Mouse (Mus musculus) hindbrain, embryonic 13.5 days (tissue): ENCODE measurements around the gene Atp2a1. TPM values are rescaled to one million over a fixed set of nuclear protein-coding genes. Genes with fewer than 3 reads are reported as not detected.
"Not testable (repeated sequence)": the region's sequence is repeated elsewhere in the genome, so short reads cannot be mapped to it uniquely, and the experiment has no call there.

Experiments used
- ATAC-seq: fragments of 200-750 bp; cut with Nextera tagmentation; 2 replicates; pipeline ENCODE4 v1.8.0; 2017; ENCODE audit warnings: moderate TSS enrichment; ENCODE audit not compliant: low FRiP score
- H3K27ac ChIP-seq: fragments of 300-500 bp; sonication (generic); 2 replicates; pipeline ENCODE4 v1.5.1; 2015; ENCODE audit warnings: inconsistent platforms, mild to moderate bottlenecking, moderate library complexity
- H3K27me3 ChIP-seq: fragments of 300-500 bp; sonication (generic); 2 replicates; pipeline ENCODE4 v1.6.1; 2015; ENCODE audit warnings: mild to moderate bottlenecking, inconsistent platforms
- H3K36me3 ChIP-seq: fragments of 300-500 bp; sonication (generic); 2 replicates; pipeline ENCODE4 v1.6.1; 2015; ENCODE audit warnings: mild to moderate bottlenecking, inconsistent platforms
- H3K4me1 ChIP-seq: fragments of 300-500 bp; sonication (generic); replicated peaks from 2 replicates; pipeline ENCODE4 v1.6.1; 2015; ENCODE audit warnings: inconsistent platforms
- H3K4me2 ChIP-seq: fragments of 300-500 bp; sonication (generic); 2 replicates; pipeline ENCODE4 v1.6.1; 2015; ENCODE audit warnings: inconsistent platforms, mild to moderate bottlenecking, moderate library complexity
- H3K4me3 ChIP-seq: fragments of 300-500 bp; sonication (generic); 2 replicates; pipeline ENCODE4 v1.5.1; 2015; ENCODE audit warnings: mild to moderate bottlenecking, inconsistent platforms
- H3K9ac ChIP-seq: fragments of 300-500 bp; sonication (generic); 2 replicates; pipeline ENCODE4 v1.6.1; 2015; ENCODE audit warnings: mild to moderate bottlenecking, inconsistent platforms
- H3K9me3 ChIP-seq: fragments of 300-500 bp; sonication (generic); 2 replicates; pipeline ENCODE4 v1.6.1; 2016; ENCODE audit warnings: inconsistent platforms
- WGBS: fragments of 180-500 bp; shearing (Covaris S2); methylation state at CpG from one replicate; pipeline ENCODE4 v1.1.7; 2015; 5-methylcytosine and 5-hydroxymethylcytosine counted together
- polyA plus RNA-seq: library from polyadenylated mRNA; unstranded; fragments of >200 nt; fragmentation: Nextera tagmentation; extraction: Ambion mirVana; gene quantifications from 2 replicates; pipeline ENCODE4 v1.2.1, GENCODE M21; 2015

The Atp2a1 gene
- polyA plus RNA-seq, 1 experiment from 2014 or later, result 4.1 TPM

DNA sequence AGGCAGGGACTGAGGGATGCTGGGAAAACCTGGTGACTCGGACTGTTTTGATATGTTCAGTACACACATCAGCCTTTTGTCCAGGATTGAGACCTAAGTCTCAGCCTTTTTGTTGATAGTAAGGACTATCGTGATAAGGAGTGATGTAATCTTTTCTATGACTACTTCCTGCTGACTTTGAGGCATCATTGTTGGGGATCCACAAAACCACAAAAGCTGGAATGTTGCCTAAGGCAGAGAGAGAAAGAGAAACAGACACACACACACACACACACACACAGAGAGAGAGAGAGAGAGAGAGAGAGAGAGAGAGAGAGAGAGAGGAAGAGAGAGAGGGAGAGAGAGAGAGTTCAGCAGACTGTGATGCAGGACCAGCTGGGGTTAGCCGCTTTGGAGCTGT lies 44.4 kb downstream of the Atp2a1 start:
- no peaks in the 10 kb centered on the region for H3K9me3 ChIP-seq
- no peaks in the 10 kb centered on the region for H3K4me1 ChIP-seq
- H3K27ac ChIP-seq, result no peak overlapping the region
- no peaks in the 10 kb centered on the region for H3K36me3 ChIP-seq
- WGBS, result 79% methylated on average over 3 of the region's 3 CpGs
- H3K9ac ChIP-seq, result no peak overlapping the region
- no peak overlapping the region for H3K4me3 ChIP-seq
- no peak overlapping the region for H3K4me2 ChIP-seq
- H3K27me3 ChIP-seq, result peaks cover 3% of the 10 kb centered on the region; the same call in 1 of the 2 replicates
- no peak for ATAC-seq

DNA sequence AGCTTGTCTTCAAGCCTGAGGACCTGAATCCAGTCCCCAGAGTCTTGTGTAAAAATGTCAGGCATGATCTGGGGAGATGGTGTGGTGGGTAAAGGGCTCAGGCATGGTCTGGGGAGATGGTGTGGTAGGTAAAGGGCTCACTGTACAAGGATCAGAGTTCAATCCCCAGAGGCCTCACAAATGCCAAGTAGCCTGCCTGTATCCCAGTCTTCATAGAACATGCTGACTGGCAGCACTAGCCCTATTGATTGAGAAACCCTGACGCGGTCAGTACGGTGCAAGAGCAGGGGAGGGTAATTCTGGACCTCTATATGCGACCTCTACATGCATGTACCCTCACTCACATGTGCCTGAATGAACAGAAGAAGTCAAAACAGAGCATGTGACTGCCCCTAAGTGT lies 45.3 kb downstream of the Atp2a1 start:
- WGBS, result 79% methylated on average over 4 of the region's 4 CpGs
- H3K4me2 ChIP-seq, result no peak overlapping the region
- no peak overlapping the region for H3K27ac ChIP-seq
- H3K9me3 ChIP-seq, result no peaks in the 10 kb centered on the region
- peaks cover 3% of the 10 kb centered on the region; the same call in 1 of the 2 replicates for H3K27me3 ChIP-seq
- H3K9ac ChIP-seq, result no peak overlapping the region
- H3K36me3 ChIP-seq, result no peaks in the 10 kb centered on the region
- H3K4me3 ChIP-seq, result no peak overlapping the region
- no peak for ATAC-seq
- H3K4me1 ChIP-seq, result no peaks in the 10 kb centered on the region

DNA sequence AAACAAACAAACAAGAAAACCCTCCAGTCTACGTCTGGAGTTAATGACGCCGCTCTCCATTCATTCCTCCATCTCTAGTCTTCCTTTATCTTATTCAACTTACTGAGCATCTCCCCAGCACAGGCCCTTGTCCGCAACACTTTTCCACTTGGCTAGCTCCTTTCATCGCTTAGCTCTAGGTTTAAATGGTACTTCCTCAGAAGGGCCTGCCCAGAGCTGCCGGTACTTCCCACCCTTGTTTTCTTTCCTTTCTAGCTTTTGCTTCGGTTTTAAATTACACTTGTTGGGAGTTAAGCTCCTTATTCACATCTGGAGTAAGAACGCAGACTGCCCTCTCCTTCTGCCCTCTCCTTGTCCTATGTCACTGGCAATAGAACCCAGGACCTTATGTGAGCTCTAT lies 45.9 kb downstream of the Atp2a1 start:
- ATAC-seq, result no peak
- no peak overlapping the region for H3K9ac ChIP-seq
- H3K27me3 ChIP-seq, result peaks cover 3% of the 10 kb centered on the region; the same call in 1 of the 2 replicates
- no peaks in the 10 kb centered on the region for H3K9me3 ChIP-seq
- no peaks in the 10 kb centered on the region for H3K36me3 ChIP-seq
- no peak overlapping the region for H3K4me3 ChIP-seq
- no peak overlapping the region for H3K27ac ChIP-seq
- H3K4me1 ChIP-seq, result no peaks in the 10 kb centered on the region
- 14% methylated on average over 8 of the region's 8 CpGs for WGBS
- no peak overlapping the region for H3K4me2 ChIP-seq

DNA sequence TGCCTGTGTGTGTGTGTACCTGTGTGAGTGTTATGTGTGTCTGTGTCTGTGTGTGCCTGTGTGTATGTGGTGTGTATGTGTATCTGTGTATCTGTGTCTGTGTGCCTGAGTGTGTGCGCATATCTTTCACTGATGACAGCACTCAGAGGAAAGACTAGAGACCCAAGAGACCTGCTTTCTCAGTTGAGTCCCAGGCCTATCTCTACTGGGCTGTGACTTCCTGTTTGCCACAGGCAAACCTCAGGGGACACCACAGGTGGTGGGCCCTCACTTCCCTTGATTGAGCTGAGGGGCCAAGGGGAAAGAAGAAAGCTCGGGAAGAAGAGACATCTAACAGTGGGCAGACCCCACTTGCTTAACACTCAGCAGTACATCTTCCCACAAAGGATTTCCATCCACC lies 46.3 kb downstream of the Atp2a1 start:
- Histone ChIP-seq H3K4me2 (no peak overlapping the region), H3K27me3 (peaks cover 3% of the 10 kb centered on the region; the same call in 1 of the 2 replicates), H3K36me3 (no peaks in the 10 kb centered on the region), H3K4me3 (no peak overlapping the region), H3K9ac (no peak overlapping the region), H3K9me3 (no peaks in the 10 kb centered on the region), H3K27ac (no peak overlapping the region), H3K4me1 (no peaks in the 10 kb centered on the region)
- 53% methylated on average over 2 of the region's 2 CpGs for WGBS
- no peak for ATAC-seq

DNA sequence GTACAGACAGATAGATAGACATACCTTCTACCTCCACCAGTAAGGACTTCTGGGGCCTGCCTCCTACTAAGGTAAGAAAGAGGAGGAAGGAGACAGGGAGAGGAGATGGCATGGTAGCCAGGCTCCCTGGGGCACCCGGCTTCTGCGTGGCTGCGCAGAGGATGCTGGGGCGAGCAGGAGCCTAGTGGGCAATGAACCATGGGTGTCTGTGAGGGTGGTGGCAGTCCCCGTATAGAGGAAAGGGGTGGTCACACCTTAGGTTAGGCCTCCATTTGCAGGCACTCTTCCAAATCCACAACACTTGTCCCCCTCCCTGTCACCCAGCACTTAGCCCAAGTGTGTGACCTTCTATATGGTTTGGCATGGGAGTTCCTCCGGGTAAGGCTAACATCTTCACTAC lies 48.2 kb downstream of the Atp2a1 start, which contains the start of gene Cd19:
TSS of gene Cd19 (minus strand) at position 165 of the 400 bp plus-strand sequence.
- no peak within 1 kb of the TSS for H3K4me3 ChIP-seq
- peaks cover 14% of the 10 kb centered on the region; the same call in 1 of the 2 replicates for H3K27me3 ChIP-seq
- no peak within 1 kb of the TSS for H3K4me2 ChIP-seq
- no peak within 1 kb of the TSS for H3K9ac ChIP-seq
- no peaks in the 10 kb centered on the region for H3K36me3 ChIP-seq
- H3K27ac ChIP-seq, result no peak within 1 kb of the TSS
- no peaks in the 10 kb centered on the region for H3K9me3 ChIP-seq
- 88% methylated on average over 6 of the region's 6 CpGs for WGBS
- H3K4me1 ChIP-seq, result no peaks in the 10 kb centered on the region
- no peak for ATAC-seq

DNA sequence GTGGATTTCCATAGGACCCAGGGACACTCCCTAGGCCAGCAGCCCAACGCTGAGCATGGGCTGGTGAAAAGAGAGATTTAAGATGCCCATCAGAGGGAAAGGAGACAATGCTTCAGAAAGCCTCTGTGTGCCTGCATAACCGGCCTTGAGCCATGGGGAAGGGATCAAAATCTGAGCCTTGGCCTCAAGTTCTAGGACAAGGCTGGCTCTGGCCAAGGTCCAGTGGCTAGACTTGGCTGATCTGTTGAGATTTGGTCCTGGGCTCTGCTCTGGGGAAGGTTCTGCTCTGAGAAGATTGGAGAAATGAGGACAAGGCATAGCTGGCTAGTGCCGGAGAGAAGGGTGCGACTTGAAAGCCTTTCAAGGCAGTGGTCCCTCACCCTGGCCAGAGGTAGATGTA lies 51.8 kb downstream of the Atp2a1 start:
- no peaks in the 10 kb centered on the region for H3K36me3 ChIP-seq
- no peak for ATAC-seq
- no peaks in the 10 kb centered on the region for H3K4me1 ChIP-seq
- 88% methylated on average over 4 of the region's 4 CpGs for WGBS
- no peak overlapping the region for H3K9ac ChIP-seq
- no peaks in the 10 kb centered on the region for H3K9me3 ChIP-seq
- no peak overlapping the region for H3K4me3 ChIP-seq
- no peak overlapping the region for H3K27ac ChIP-seq
- peaks cover 14% of the 10 kb centered on the region; the same call in 1 of the 2 replicates for H3K27me3 ChIP-seq
- H3K4me2 ChIP-seq, result no peak overlapping the region

DNA sequence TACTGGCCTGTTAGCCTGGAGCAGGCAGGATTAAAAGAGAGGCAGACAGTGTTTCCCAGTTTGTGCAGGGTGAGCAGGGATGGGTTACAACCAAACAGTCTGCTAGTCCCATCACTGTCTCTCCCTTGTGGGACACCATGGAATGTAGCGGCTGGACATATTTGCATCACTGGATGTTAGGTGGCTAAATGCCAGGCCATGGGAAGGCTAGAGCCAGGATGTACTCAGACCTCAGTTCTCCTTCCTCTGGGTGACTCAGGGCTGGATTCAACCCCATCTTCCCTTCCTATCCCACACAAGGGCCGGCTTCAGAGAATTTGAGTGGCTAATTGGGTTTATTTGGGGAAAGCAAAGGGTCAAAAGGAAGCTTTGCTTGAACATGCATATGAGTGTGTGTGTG lies 54.2 kb downstream of the Atp2a1 start:
- no peak overlapping the region for H3K9ac ChIP-seq
- ATAC-seq, result no peak
- no peak overlapping the region for H3K27ac ChIP-seq
- H3K4me2 ChIP-seq, result no peak overlapping the region
- WGBS, result 88% methylated on average over 2 of the region's 2 CpGs
- no peaks in the 10 kb centered on the region for H3K9me3 ChIP-seq
- no peaks in the 10 kb centered on the region for H3K36me3 ChIP-seq
- no peak overlapping the region for H3K4me3 ChIP-seq
- no peaks in the 10 kb centered on the region for H3K4me1 ChIP-seq
- H3K27me3 ChIP-seq, result peaks cover 12% of the 10 kb centered on the region; the same call in 1 of the 2 replicates

DNA sequence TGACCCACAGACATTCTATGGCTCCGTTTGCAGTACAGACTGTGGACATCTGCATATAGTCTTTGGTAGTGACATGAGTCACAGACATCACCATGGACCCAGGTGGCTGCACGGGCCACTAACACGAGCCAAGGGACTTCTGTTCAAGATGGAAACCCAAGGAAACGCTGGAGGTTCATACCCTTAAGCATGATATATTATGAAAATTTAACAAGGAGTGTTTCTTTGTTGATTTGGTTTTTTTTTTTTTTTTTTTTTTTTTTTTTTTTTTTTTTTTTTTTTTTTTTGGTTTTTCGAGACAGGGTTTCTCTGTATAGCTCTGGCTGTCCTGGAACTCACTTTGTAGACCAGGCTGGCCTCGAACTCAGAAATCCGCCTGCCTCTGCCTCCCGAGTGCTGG lies 60.4 kb downstream of the Atp2a1 start:
- not testable (repeated sequence) for H3K36me3 ChIP-seq, H3K9ac ChIP-seq, H3K4me2 ChIP-seq, H3K4me1 ChIP-seq, ATAC-seq, H3K27ac ChIP-seq, H3K4me3 ChIP-seq, H3K9me3 ChIP-seq, H3K27me3 ChIP-seq
- WGBS, result 82% methylated on average over 8 of the region's 8 CpGs

DNA sequence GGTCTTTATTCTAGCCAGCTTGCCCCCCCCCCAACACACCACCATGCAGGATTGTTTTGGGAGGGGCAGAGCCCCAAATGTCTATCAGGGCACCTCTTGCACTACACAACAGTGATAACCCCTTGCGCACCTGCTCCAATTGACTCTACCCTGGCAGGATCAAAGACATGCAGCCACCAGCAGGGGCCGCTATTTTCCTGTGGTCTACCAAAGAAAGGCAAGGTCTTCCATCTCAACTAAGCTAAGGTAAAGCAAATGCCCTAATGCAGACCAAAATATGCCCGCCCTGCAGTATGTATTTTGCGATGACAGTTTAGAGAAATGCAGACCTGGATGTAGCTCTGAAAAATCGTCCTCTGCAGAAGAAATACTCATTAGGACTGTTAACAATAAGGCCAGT lies 63.4 kb downstream of the Atp2a1 start:
- Histone ChIP-seq H3K27me3 (no peaks in the 10 kb centered on the region), H3K27ac (no peak overlapping the region), H3K9me3 (no peaks in the 10 kb centered on the region), H3K4me1 (peaks cover 11% of the 10 kb centered on the region; the same call in 1 of the 2 replicates), H3K4me2 (no peak overlapping the region), H3K9ac (no peak overlapping the region), H3K4me3 (no peak overlapping the region), H3K36me3 (no peaks in the 10 kb centered on the region)
- ATAC-seq, result no peak
- 17% methylated on average over 5 of the region's 5 CpGs for WGBS

DNA sequence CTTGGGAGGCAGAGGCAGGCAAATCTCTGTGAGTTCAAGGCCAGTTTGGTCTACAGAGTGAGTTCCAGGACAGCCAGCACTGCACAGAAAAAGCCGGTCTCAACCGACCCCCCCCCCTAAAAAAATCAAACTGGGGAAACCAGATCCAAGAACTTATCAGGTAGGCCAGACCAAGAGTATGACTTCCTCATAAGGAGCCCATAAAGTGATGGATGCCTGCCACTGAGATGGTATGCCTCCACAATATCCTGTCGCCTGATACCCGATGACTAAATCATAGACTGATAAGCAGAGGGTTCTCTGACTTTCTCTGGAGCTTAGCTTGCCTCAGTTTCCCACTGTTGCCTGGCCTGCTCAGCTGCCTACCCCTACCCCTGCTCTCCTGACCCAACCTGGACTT lies 65.1 kb downstream of the Atp2a1 start:
- Histone ChIP-seq H3K4me2 (no peak overlapping the region), H3K27ac (no peak overlapping the region), H3K9ac (no peak overlapping the region), H3K27me3 (no peaks in the 10 kb centered on the region), H3K9me3 (no peaks in the 10 kb centered on the region), H3K36me3 (no peaks in the 10 kb centered on the region), H3K4me1 (peaks cover 11% of the 10 kb centered on the region; the same call in 1 of the 2 replicates), H3K4me3 (no peak overlapping the region)
- 94% methylated on average over 4 of the region's 4 CpGs for WGBS
- no peak for ATAC-seq

DNA sequence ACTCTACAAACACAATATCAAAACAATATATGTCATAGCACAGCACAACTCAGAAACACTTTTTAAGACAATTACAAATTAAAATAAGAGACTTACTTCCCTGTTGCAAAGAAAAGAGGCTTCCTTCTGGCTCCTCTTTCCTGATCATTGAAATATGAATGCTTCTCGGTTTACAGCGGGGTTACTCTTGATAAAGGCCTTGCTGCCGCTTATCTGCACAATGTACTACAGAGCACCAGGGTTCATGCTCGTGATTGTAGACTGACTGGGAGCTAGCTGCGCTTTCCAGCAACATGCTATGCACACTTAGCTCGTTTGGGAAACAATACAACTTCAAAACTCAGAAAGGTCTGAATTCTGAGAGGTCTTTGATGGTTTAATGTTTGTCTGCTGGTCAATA lies 65.7 kb downstream of the Atp2a1 start:
- no peak for ATAC-seq
- Histone ChIP-seq H3K36me3 (no peaks in the 10 kb centered on the region), H3K4me3 (peak overlapping the region; percentile 4; the same call in 1 of the 2 replicates), H3K9ac (no peak overlapping the region), H3K4me1 (peaks cover 11% of the 10 kb centered on the region; the same call in 1 of the 2 replicates), H3K9me3 (no peaks in the 10 kb centered on the region), H3K27ac (no peak overlapping the region), H3K4me2 (peak overlapping the region; percentile 36), H3K27me3 (no peaks in the 10 kb centered on the region)
- WGBS, result 63% methylated on average over 6 of the region's 6 CpGs

DNA sequence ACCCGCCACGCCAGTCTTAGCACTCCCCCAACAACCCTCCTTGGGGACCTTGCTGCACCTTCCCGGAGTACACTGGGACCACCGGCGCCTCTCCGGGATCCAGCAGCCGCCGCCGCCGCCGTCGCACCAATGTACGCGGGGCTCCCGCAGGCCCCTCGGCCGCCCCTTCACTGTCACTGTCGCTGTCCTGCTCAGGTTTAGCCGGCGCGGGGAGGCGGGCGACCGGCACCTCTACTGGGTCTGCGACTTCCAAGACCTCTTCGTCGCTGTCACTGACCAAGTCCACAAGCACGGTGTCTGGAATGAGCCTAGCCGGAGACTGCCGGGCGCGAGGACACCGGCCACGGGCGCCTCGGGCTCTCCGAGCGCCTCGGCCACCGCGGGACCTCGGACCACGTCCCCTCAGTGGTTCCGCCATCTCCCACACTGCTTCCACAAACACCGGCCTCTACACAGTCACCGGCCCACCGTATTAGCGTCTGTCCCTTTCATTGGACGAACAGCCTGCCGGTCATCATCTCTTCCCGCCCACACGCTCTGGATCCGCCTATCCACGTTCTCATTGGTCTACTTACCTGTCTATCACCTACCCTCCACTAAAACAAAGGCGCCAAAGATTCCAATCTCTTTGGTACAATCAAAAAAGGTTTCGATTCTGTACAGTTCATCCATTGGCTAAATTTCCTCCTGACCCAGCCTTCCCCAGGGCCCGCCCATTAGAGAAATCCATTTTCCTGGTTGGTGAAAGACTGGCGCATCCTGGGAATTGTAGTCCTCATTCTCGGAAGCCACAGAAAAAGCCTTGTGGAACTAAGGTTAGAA lies 66.4 kb downstream of the Atp2a1 start, which contains the start of gene Nfatc2ip:
TSS of gene Nfatc2ip (minus strand) at position 440 of the 822 bp plus-strand sequence.
- Histone ChIP-seq H3K9me3 (no peaks in the 10 kb centered on the region), H3K9ac (peak within 1 kb of the TSS; percentile 82), H3K4me1 (peaks cover 11% of the 10 kb centered on the region; the same call in 1 of the 2 replicates), H3K27ac (peak within 1 kb of the TSS; percentile 77), H3K4me2 (peak within 1 kb of the TSS; percentile 83), H3K4me3 (peak within 1 kb of the TSS; percentile 86), H3K27me3 (no peaks in the 10 kb centered on the region), H3K36me3 (peaks cover 3% of the 10 kb centered on the region; the same call in 1 of the 2 replicates)
- ATAC-seq, result peak; percentile 100
- WGBS, result under 1% methylated on average over 53 of the region's 59 CpGs
